Mouse (Mus musculus): Measurements from ENCODE around the gene Ankrd31. TPM values are rescaled to one million over a fixed set of nuclear protein-coding genes. Genes with fewer than 3 reads are reported as not detected.
"Not testable (repeated sequence)": the region's sequence is repeated elsewhere in the genome, so short reads cannot be mapped to it uniquely, and the experiment has no call there.

Gene Ankrd31
- polyA plus RNA-seq, 1 experiment from 2014 or later: 0.09 TPM

GRCm38 (mm10) chr13:96884534-96884933, 136.5 kb downstream of the Ankrd31 start:
- no peaks in the 10 kb centered on the region for H3K27me3 ChIP-seq (ENCODE audit: control insufficient read depth, insufficient read depth, low read depth, low read length)

DNA sequence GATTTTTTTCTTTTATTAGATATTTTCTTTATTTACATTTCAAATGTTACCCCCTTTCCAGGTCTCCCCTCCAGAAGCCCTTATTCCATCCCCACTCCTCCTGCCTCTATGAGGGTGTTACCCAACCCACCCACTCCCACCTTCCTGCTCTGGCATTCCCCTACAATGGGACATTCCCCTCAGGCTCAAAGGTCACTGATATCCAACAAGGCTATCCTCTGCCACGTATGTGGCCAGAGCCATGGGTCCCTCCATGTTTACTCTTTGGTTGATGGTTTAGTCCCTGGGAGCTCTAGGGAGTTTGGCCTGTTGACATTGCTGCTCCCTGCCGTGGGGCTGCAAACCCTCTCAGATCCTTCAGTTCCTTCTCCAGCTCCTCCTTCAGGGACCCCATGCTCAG, 141.9 kb downstream of the Ankrd31 start:
- H3K27me3 ChIP-seq (ENCODE audit: control insufficient read depth, insufficient read depth, low read depth, low read length): no peaks in the 10 kb centered on the region
- H3K27ac ChIP-seq (ENCODE audit: low read length): no peak overlapping the region
- H3K9ac ChIP-seq (ENCODE audit: low read depth, low read length): no peak overlapping the region
- H3K36me3 ChIP-seq (ENCODE audit: control insufficient read depth, insufficient read depth, low read length): no peaks in the 10 kb centered on the region
- no peak overlapping the region for H3K4me3 ChIP-seq (ENCODE audit: low read depth, low read length)
- no peak overlapping the region for H3K4me2 ChIP-seq (ENCODE audit: low read length)
- WGBS: 64% methylated on average over 2 of the region's 2 CpGs
- ATAC-seq: no peak
- H3K9me3 ChIP-seq (replicated peaks; ENCODE audit: control insufficient read depth, low read length, poor library complexity, severe bottlenecking): no peaks in the 10 kb centered on the region
- no peaks in the 10 kb centered on the region for H3K4me1 ChIP-seq (ENCODE audit: control insufficient read depth, insufficient read depth, low read length)

More at GRCm38 (mm10) chr13:96884534-96884933, 136.5 kb downstream of the Ankrd31 start:
- Histone ChIP-seq H3K4me3 (ENCODE audit: low read depth, low read length) (no peak overlapping the region), H3K9ac (ENCODE audit: low read depth, low read length) (no peak overlapping the region), H3K9me3 (replicated peaks; ENCODE audit: control insufficient read depth, low read length, poor library complexity, severe bottlenecking) (no peaks in the 10 kb centered on the region), H3K36me3 (ENCODE audit: control insufficient read depth, insufficient read depth, low read length) (no peaks in the 10 kb centered on the region), H3K4me2 (ENCODE audit: low read length) (no peak overlapping the region), H3K27ac (ENCODE audit: low read length) (no peak overlapping the region), H3K4me1 (ENCODE audit: control insufficient read depth, insufficient read depth, low read length) (no peaks in the 10 kb centered on the region)
- WGBS: 30% methylated on average over 1 of the region's 1 CpGs
- ATAC-seq: no peak

DNA sequence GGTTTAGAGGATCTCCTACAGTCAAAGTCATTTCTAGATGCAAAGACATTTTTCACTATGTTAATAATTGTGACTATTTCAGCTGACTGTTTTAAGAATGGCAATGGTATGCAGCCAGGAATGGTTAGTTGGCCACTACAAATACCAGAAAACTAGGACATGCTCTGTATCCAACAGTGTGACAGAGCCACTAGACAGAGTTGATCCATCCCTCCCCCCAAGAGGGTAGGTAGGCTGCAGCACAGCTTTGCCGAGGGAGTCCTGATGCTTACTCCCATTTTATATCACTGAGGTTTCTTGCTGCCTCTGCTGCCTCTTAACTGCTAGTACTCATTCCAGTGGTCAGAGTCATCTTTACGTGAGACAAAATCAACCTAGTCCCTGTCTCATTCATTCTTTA, 147.1 kb downstream of the Ankrd31 start:
- no peaks in the 10 kb centered on the region for H3K27me3 ChIP-seq (ENCODE audit: control insufficient read depth, insufficient read depth, low read depth, low read length)
- no peak for ATAC-seq
- no peaks in the 10 kb centered on the region for H3K4me1 ChIP-seq (ENCODE audit: control insufficient read depth, insufficient read depth, low read length)
- no peak overlapping the region for H3K4me2 ChIP-seq (ENCODE audit: low read length)
- WGBS: 85% methylated on average over 2 of the region's 2 CpGs
- H3K27ac ChIP-seq (ENCODE audit: low read length): no peak overlapping the region
- H3K36me3 ChIP-seq (ENCODE audit: control insufficient read depth, insufficient read depth, low read length): no peaks in the 10 kb centered on the region
- H3K9me3 ChIP-seq (replicated peaks; ENCODE audit: control insufficient read depth, low read length, poor library complexity, severe bottlenecking): 0 out of 2 replicates have a peak, but pooled peaks cover 2% of the 10 kb centered on the region
- H3K4me3 ChIP-seq (ENCODE audit: low read depth, low read length): no peak overlapping the region
- H3K9ac ChIP-seq (ENCODE audit: low read depth, low read length): no peak overlapping the region

- Histone ChIP-seq H3K36me3 (ENCODE audit: control insufficient read depth, insufficient read depth, low read length) (no peaks in the 10 kb centered on the region), H3K4me2 (ENCODE audit: low read length) (no peak overlapping the region), H3K9ac (ENCODE audit: low read depth, low read length) (no peak overlapping the region), H3K27me3 (ENCODE audit: control insufficient read depth, insufficient read depth, low read depth, low read length) (no peaks in the 10 kb centered on the region), H3K27ac (ENCODE audit: low read length) (no peak overlapping the region), H3K9me3 (replicated peaks; ENCODE audit: control insufficient read depth, low read length, poor library complexity, severe bottlenecking) (no peaks in the 10 kb centered on the region), H3K4me1 (ENCODE audit: control insufficient read depth, insufficient read depth, low read length) (no peaks in the 10 kb centered on the region), H3K4me3 (ENCODE audit: low read depth, low read length) (no peak overlapping the region)
- 72% methylated on average over 3 of the region's 3 CpGs for WGBS
- no peak for ATAC-seq
Observed at GRCm38 (mm10) chr13:96906717-96907116, 158.6 kb downstream of the Ankrd31 start.

- ATAC-seq: no peak
- Histone ChIP-seq H3K27ac (ENCODE audit: low read length) (no peak overlapping the region), H3K9me3 (replicated peaks; ENCODE audit: control insufficient read depth, low read length, poor library complexity, severe bottlenecking) (no peaks in the 10 kb centered on the region), H3K9ac (ENCODE audit: low read depth, low read length) (no peak overlapping the region), H3K4me2 (ENCODE audit: low read length) (no peak overlapping the region), H3K4me3 (ENCODE audit: low read depth, low read length) (no peak overlapping the region), H3K36me3 (ENCODE audit: control insufficient read depth, insufficient read depth, low read length) (no peaks in the 10 kb centered on the region), H3K27me3 (ENCODE audit: control insufficient read depth, insufficient read depth, low read depth, low read length) (no peaks in the 10 kb centered on the region), H3K4me1 (ENCODE audit: control insufficient read depth, insufficient read depth, low read length) (no peaks in the 10 kb centered on the region)
- WGBS: 90% methylated on average over 3 of the region's 3 CpGs
Observed at GRCm38 (mm10) chr13:96911202-96911601, 163.1 kb downstream of the Ankrd31 start.

DNA sequence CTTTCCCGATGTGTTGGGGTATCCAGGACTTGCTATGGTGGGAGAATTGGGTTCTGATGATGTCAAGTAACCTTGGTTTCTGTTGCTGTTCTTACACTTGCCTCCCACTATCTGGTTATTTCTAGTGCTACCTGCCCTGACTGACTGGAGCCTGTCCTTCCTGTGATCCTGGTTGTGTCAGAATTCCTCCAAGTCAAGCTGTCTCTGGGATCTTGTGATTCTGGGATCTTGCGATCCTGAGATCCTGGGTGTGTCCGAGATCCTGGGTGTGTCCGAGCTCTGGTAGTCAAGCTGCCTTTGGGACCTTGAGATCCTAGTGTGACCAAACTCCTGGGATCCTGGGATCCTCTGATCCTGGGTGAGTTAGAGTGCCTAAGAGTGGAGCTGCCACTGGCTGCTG, 175.1 kb downstream of the Ankrd31 start:
- 94% methylated on average over 4 of the region's 4 CpGs for whole genome bisulfite sequencing
- not testable (repeated sequence) for H3K27ac ChIP-seq (ENCODE audit: low read length); H3K9ac ChIP-seq (ENCODE audit: low read depth, low read length); H3K4me3 ChIP-seq (ENCODE audit: low read depth, low read length); H3K4me2 ChIP-seq (ENCODE audit: low read length); H3K9me3 ChIP-seq (replicated peaks; ENCODE audit: control insufficient read depth, low read length, poor library complexity, severe bottlenecking); H3K36me3 ChIP-seq (ENCODE audit: control insufficient read depth, insufficient read depth, low read length); ATAC-seq
- Histone ChIP-seq H3K4me1 (ENCODE audit: control insufficient read depth, insufficient read depth, low read length) (peaks cover 10% of the 10 kb centered on the region), H3K27me3 (ENCODE audit: control insufficient read depth, insufficient read depth, low read depth, low read length) (peaks cover 15% of the 10 kb centered on the region)

DNA sequence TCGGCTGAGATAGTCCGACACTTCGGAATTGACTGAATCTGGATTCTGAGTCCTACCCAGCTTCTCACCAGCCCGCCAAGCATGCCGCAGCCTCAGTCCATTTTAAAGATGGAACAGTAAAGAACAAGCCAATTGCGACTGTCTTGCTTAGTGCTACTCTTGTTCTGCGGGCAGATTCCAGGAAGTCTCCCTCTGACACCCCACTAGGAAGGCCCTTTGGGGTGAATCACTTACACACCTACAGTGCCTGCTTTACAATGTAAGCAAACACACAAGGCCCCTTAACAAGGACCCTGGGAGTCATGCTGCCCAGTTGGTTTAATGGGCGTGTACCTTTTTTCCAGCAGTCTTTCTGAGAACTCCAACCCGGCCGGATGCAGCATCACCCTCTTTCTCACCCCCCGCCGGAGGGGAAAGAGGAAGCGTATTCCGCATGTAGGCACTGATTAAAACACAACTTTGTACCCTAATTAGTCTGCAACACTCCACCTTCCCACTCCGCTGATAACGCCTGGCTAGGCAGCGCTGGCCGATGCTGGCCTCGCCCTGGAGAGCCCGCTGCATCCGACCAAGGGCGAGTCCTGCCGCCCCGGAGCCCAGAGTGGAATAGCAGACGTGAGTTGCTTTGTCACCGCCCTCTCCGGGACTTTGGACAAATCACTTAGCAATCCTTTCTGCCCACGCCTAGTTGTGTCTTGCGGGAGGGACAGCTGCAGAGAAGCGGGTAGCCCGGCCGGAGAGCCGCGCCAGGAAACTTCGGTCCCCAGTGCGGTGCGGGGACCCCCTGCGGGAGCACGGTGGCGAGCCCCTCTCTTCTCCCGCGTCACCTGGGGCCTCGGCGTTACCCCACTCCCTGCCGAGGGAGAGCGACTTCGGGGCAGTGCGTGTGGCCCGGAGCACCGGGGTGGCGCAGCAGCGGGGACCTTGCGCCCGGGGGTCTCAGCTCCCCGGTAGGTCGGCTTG, 176.2 kb downstream of the Ankrd31 start, which contains the start of gene Gcnt4:
Gene Gcnt4 (plus strand): TSS at position 691 of the 963 bp plus-strand sequence.
- peak within 1 kb of the TSS; percentile 100 for H3K4me2 ChIP-seq (ENCODE audit: low read length)
- no peaks in the 10 kb centered on the region for H3K9me3 ChIP-seq (replicated peaks; ENCODE audit: control insufficient read depth, low read length, poor library complexity, severe bottlenecking)
- peak within 1 kb of the TSS; percentile 62 for H3K4me3 ChIP-seq (ENCODE audit: low read depth, low read length)
- no peak within 1 kb of the TSS for H3K27ac ChIP-seq (ENCODE audit: low read length)
- H3K4me1 ChIP-seq (ENCODE audit: control insufficient read depth, insufficient read depth, low read length): peaks cover 10% of the 10 kb centered on the region
- WGBS: 11% methylated on average over 54 of the region's 56 CpGs
- no peaks in the 10 kb centered on the region for H3K36me3 ChIP-seq (ENCODE audit: control insufficient read depth, insufficient read depth, low read length)
- H3K9ac ChIP-seq (ENCODE audit: low read depth, low read length): peak within 1 kb of the TSS; percentile 67
- peak; percentile 75 for ATAC-seq
- H3K27me3 ChIP-seq (ENCODE audit: control insufficient read depth, insufficient read depth, low read depth, low read length): peaks cover 15% of the 10 kb centered on the region

DNA sequence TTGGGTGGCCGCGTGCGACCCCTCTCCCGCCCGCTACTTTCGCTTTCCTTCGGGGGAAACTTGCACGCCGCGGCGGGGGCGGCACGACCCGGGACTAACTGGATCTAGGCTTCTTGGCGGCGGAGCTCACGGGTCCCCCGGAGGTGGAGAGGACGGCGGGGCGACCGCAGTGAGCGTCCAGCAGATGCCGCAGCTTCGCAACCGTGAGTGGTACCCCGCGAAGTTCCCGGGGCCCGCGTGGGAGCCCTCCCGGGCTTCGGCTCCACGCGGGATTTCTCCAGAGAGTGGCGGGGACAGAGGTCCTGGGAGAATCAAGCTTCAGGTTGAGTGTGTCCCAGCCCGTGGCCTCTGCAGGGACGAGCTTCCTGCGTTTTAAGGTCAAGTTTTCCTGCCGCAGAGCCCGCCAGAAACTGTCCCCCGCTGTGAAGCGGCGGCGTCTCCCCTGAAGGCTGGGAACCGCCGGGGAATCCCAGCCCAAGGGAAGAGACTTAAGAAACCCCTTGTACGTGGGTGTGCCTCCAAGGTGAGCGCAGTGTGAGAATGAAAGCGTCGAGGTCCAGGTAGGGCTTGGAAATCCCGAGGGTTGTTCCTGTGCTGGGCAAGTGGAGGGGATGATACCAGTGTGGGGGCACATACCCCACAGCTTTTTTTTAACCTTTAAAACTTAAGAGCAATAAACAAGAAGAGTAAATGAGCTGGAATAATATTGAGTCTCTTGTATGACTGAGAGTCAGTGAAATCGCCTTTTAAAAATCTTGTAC, 177.1 kb downstream of the Ankrd31 start:
- H3K4me3 ChIP-seq (ENCODE audit: low read depth, low read length): peak overlapping the region; percentile 62
- peak overlapping the region; percentile 67 for H3K9ac ChIP-seq (ENCODE audit: low read depth, low read length)
- peaks cover 10% of the 10 kb centered on the region for H3K4me1 ChIP-seq (ENCODE audit: control insufficient read depth, insufficient read depth, low read length)
- no peak overlapping the region for H3K27ac ChIP-seq (ENCODE audit: low read length)
- WGBS: 1% methylated on average over 52 of the region's 53 CpGs
- no peaks in the 10 kb centered on the region for H3K36me3 ChIP-seq (ENCODE audit: control insufficient read depth, insufficient read depth, low read length)
- ATAC-seq: peak; percentile 40
- no peaks in the 10 kb centered on the region for H3K9me3 ChIP-seq (replicated peaks; ENCODE audit: control insufficient read depth, low read length, poor library complexity, severe bottlenecking)
- H3K4me2 ChIP-seq (ENCODE audit: low read length): peak overlapping the region; percentile 100
- peaks cover 15% of the 10 kb centered on the region for H3K27me3 ChIP-seq (ENCODE audit: control insufficient read depth, insufficient read depth, low read depth, low read length)

Measured in midbrain, embryonic 16.5 days (tissue).